Mouse (Mus musculus): ENCODE measurements around the gene Ung.

The Ung gene

GRCm38 (mm10) chr5:114170345-114170744 is 40.2 kb downstream of the Ung start:
- no peak for DNase-seq (ENCODE audit: low spot score)

- DNase-seq (ENCODE audit: low spot score) = no peak
Observed at GRCm38 (mm10) chr5:114172936-114173335, 42.8 kb downstream of the Ung start.

GRCm38 (mm10) chr5:114173458-114173857 is 43.3 kb downstream of the Ung start:
- DNase-seq (ENCODE audit: low spot score) = no peak

- DNase-seq (ENCODE audit: low spot score) = no peak
Observed at GRCm38 (mm10) chr5:114173877-114174581, 43.8 kb downstream of the Ung start.

GRCm38 (mm10) chr5:114174639-114175038 is 44.5 kb downstream of the Ung start:
- no peak for DNase-seq (ENCODE audit: low spot score)

- DNase-seq (ENCODE audit: low spot score) = peak; percentile 44
Observed at GRCm38 (mm10) chr5:114175596-114176171, 45.5 kb downstream of the Ung start.

- DNase-seq (ENCODE audit: low spot score) = no peak
Observed at GRCm38 (mm10) chr5:114176548-114177400, 46.6 kb downstream of the Ung start.

GRCm38 (mm10) chr5:114177966-114178719 is 48.0 kb downstream of the Ung start:
- DNase-seq (ENCODE audit: low spot score) = no peak

- DNase-seq (ENCODE audit: low spot score) = no peak
Observed at GRCm38 (mm10) chr5:114179541-114179940, 49.4 kb downstream of the Ung start.

- no peak for DNase-seq (ENCODE audit: low spot score)
Observed at GRCm38 (mm10) chr5:114183493-114183892, 53.3 kb downstream of the Ung start.

GRCm38 (mm10) chr5:114187108-114187507 is 56.9 kb downstream of the Ung start:
- DNase-seq (ENCODE audit: low spot score) = no peak
